Mouse (Mus musculus): ENCODE measurements at regions not wholly inside any gene's neighbourhood (a gene's known extent, or its start where the extent isn't known, plus 50 kb on each side); places are given as distances from the start of the nearest gene placed in this dataset.
"Not testable (repeated sequence)": the region's sequence is repeated elsewhere in the genome, so short reads cannot be mapped to it uniquely, and the experiment has no call there.

- not testable (repeated sequence) for H3K36me3 ChIP-seq (ENCODE audit: control insufficient read depth, insufficient read depth, low read length); H3K4me3 ChIP-seq (ENCODE audit: low read depth, low read length); ATAC-seq (ENCODE audit: low FRiP score); H3K4me2 ChIP-seq (replicated peaks; ENCODE audit: low read depth, low read length); H3K4me1 ChIP-seq (replicated peaks; ENCODE audit: control insufficient read depth, insufficient read depth, low read length); H3K27me3 ChIP-seq (ENCODE audit: control insufficient read depth, insufficient read depth, low read length); H3K27ac ChIP-seq (ENCODE audit: low read depth, low read length); DNase-seq (ENCODE audit: low spot score); H3K9me3 ChIP-seq (ENCODE audit: control insufficient read depth, low read length); H3K9ac ChIP-seq (ENCODE audit: low read depth, low read length)
- WGBS, result 64% methylated on average over 12 of the region's 12 CpGs
Measured at GRCm38 (mm10) chr3:18580911-18581626, 632.9 kb downstream of the Cypt12 start.

- Histone ChIP-seq H3K4me1 (replicated peaks; ENCODE audit: control insufficient read depth, insufficient read depth, low read length) (no peaks in the 10 kb centered on the region), H3K27ac (ENCODE audit: low read depth, low read length) (no peak overlapping the region), H3K4me2 (replicated peaks; ENCODE audit: low read depth, low read length) (no peak overlapping the region), H3K4me3 (ENCODE audit: low read depth, low read length) (no peak overlapping the region), H3K27me3 (ENCODE audit: control insufficient read depth, insufficient read depth, low read length) (no peaks in the 10 kb centered on the region), H3K9me3 (ENCODE audit: control insufficient read depth, low read length) (no peaks in the 10 kb centered on the region), H3K36me3 (ENCODE audit: control insufficient read depth, insufficient read depth, low read length) (no peaks in the 10 kb centered on the region), H3K9ac (ENCODE audit: low read depth, low read length) (no peak overlapping the region)
- ATAC-seq (ENCODE audit: low FRiP score), result no peak
- peak; percentile 6 for DNase-seq (ENCODE audit: low spot score)
- 12% methylated on average over 7 of the region's 7 CpGs for WGBS
Measured at GRCm38 (mm10) chr3:18620608-18621007, 672.4 kb downstream of the Cypt12 start.

- no peak overlapping the region for H3K4me3 ChIP-seq (ENCODE audit: low read depth, low read length)
- H3K9me3 ChIP-seq (ENCODE audit: control insufficient read depth, low read length), result no peaks in the 10 kb centered on the region
- no peak overlapping the region for H3K9ac ChIP-seq (ENCODE audit: low read depth, low read length)
- H3K4me1 ChIP-seq (replicated peaks; ENCODE audit: control insufficient read depth, insufficient read depth, low read length), result no peaks in the 10 kb centered on the region
- peak overlapping the region; percentile 43; the same call in 1 of the 2 replicates for H3K27ac ChIP-seq (ENCODE audit: low read depth, low read length)
- WGBS, result 1% methylated on average over 4 of the region's 4 CpGs
- no peak overlapping the region; the same call in 1 of the 2 replicates for H3K4me2 ChIP-seq (replicated peaks; ENCODE audit: low read depth, low read length)
- H3K36me3 ChIP-seq (ENCODE audit: control insufficient read depth, insufficient read depth, low read length), result no peaks in the 10 kb centered on the region
- peak; percentile 39 for ATAC-seq (ENCODE audit: low FRiP score)
- DNase-seq (ENCODE audit: low spot score), result peak; percentile 54
- H3K27me3 ChIP-seq (ENCODE audit: control insufficient read depth, insufficient read depth, low read length), result no peaks in the 10 kb centered on the region
Measured at GRCm38 (mm10) chr3:18623831-18624304, 675.7 kb downstream of the Cypt12 start.

- ATAC-seq (ENCODE audit: low FRiP score), result 0 out of 2 replicates have a peak, but pooled peaks have one; percentile 26
Measured at GRCm38 (mm10) chr3:18624381-18625145, 676.4 kb downstream of the Cypt12 start.

GRCm38 (mm10) chr3:18625395-18626328 is 677.5 kb downstream of the Cypt12 start:
- peak; percentile 78 for DNase-seq (ENCODE audit: low spot score)
- Histone ChIP-seq H3K4me2 (replicated peaks; ENCODE audit: low read depth, low read length) (peak overlapping the region; percentile 47), H3K4me3 (ENCODE audit: low read depth, low read length) (peak overlapping the region; percentile 22), H3K9me3 (ENCODE audit: control insufficient read depth, low read length) (no peaks in the 10 kb centered on the region), H3K9ac (ENCODE audit: low read depth, low read length) (peak overlapping the region; percentile 33), H3K27ac (ENCODE audit: low read depth, low read length) (peak overlapping the region; percentile 43), H3K4me1 (replicated peaks; ENCODE audit: control insufficient read depth, insufficient read depth, low read length) (no peaks in the 10 kb centered on the region), H3K27me3 (ENCODE audit: control insufficient read depth, insufficient read depth, low read length) (no peaks in the 10 kb centered on the region), H3K36me3 (ENCODE audit: control insufficient read depth, insufficient read depth, low read length) (no peaks in the 10 kb centered on the region)
- 1% methylated on average over 32 of the region's 32 CpGs for WGBS
- ATAC-seq (ENCODE audit: low FRiP score), result peak; percentile 86

More at GRCm38 (mm10) chr3:18624381-18625145, 676.4 kb downstream of the Cypt12 start:
- H3K36me3 ChIP-seq (ENCODE audit: control insufficient read depth, insufficient read depth, low read length), result no peaks in the 10 kb centered on the region
- H3K4me3 ChIP-seq (ENCODE audit: low read depth, low read length), result peak overlapping the region; percentile 22
- H3K27ac ChIP-seq (ENCODE audit: low read depth, low read length), result peak overlapping the region; percentile 43
- 4% methylated on average over 10 of the region's 10 CpGs for WGBS
- no peaks in the 10 kb centered on the region for H3K9me3 ChIP-seq (ENCODE audit: control insufficient read depth, low read length)
- peak overlapping the region; percentile 47 for H3K4me2 ChIP-seq (replicated peaks; ENCODE audit: low read depth, low read length)
- H3K9ac ChIP-seq (ENCODE audit: low read depth, low read length), result peak overlapping the region; percentile 33; the same call in 1 of the 2 replicates
- H3K27me3 ChIP-seq (ENCODE audit: control insufficient read depth, insufficient read depth, low read length), result no peaks in the 10 kb centered on the region
- DNase-seq (ENCODE audit: low spot score), result peak; percentile 53
- H3K4me1 ChIP-seq (replicated peaks; ENCODE audit: control insufficient read depth, insufficient read depth, low read length), result no peaks in the 10 kb centered on the region

- H3K4me3 ChIP-seq (ENCODE audit: low read depth, low read length), result no peak overlapping the region
- no peak overlapping the region for H3K4me2 ChIP-seq (replicated peaks; ENCODE audit: low read depth, low read length)
- peak; percentile 24 for DNase-seq (ENCODE audit: low spot score)
- no peaks in the 10 kb centered on the region for H3K36me3 ChIP-seq (ENCODE audit: control insufficient read depth, insufficient read depth, low read length)
- H3K27ac ChIP-seq (ENCODE audit: low read depth, low read length), result 0 out of 2 replicates have a peak overlapping the region, but pooled peaks have one; percentile 43
- 27% methylated on average over 6 of the region's 6 CpGs for WGBS
- H3K9ac ChIP-seq (ENCODE audit: low read depth, low read length), result no peak overlapping the region
- H3K4me1 ChIP-seq (replicated peaks; ENCODE audit: control insufficient read depth, insufficient read depth, low read length), result no peaks in the 10 kb centered on the region
- no peaks in the 10 kb centered on the region for H3K9me3 ChIP-seq (ENCODE audit: control insufficient read depth, low read length)
- ATAC-seq (ENCODE audit: low FRiP score), result peak; percentile 25
- H3K27me3 ChIP-seq (ENCODE audit: control insufficient read depth, insufficient read depth, low read length), result no peaks in the 10 kb centered on the region
Measured at GRCm38 (mm10) chr3:18626375-18626774, 678.2 kb downstream of the Cypt12 start.

GRCm38 (mm10) chr3:18626820-18627219 is 678.6 kb downstream of the Cypt12 start:
- no peaks in the 10 kb centered on the region for H3K36me3 ChIP-seq (ENCODE audit: control insufficient read depth, insufficient read depth, low read length)
- no peak overlapping the region for H3K27ac ChIP-seq (ENCODE audit: low read depth, low read length)
- H3K4me2 ChIP-seq (replicated peaks; ENCODE audit: low read depth, low read length), result no peak overlapping the region
- no peak overlapping the region for H3K9ac ChIP-seq (ENCODE audit: low read depth, low read length)
- peak; percentile 44; the same call in 1 of the 2 replicates for ATAC-seq (ENCODE audit: low FRiP score)
- H3K4me1 ChIP-seq (replicated peaks; ENCODE audit: control insufficient read depth, insufficient read depth, low read length), result no peaks in the 10 kb centered on the region
- H3K9me3 ChIP-seq (ENCODE audit: control insufficient read depth, low read length), result no peaks in the 10 kb centered on the region
- 42% methylated on average over 2 of the region's 2 CpGs for WGBS
- H3K27me3 ChIP-seq (ENCODE audit: control insufficient read depth, insufficient read depth, low read length), result no peaks in the 10 kb centered on the region
- H3K4me3 ChIP-seq (ENCODE audit: low read depth, low read length), result no peak overlapping the region
- DNase-seq (ENCODE audit: low spot score), result peak; percentile 35

- no peaks in the 10 kb centered on the region for H3K27me3 ChIP-seq (ENCODE audit: control insufficient read depth, insufficient read depth, low read length)
- WGBS, result 97% methylated on average over 2 of the region's 2 CpGs
- no peak overlapping the region for H3K4me3 ChIP-seq (ENCODE audit: low read depth, low read length)
- no peak for ATAC-seq (ENCODE audit: low FRiP score)
- no peak overlapping the region for H3K4me2 ChIP-seq (replicated peaks; ENCODE audit: low read depth, low read length)
- no peak for DNase-seq (ENCODE audit: low spot score)
- no peak overlapping the region for H3K27ac ChIP-seq (ENCODE audit: low read depth, low read length)
- no peaks in the 10 kb centered on the region for H3K9me3 ChIP-seq (ENCODE audit: control insufficient read depth, low read length)
- H3K36me3 ChIP-seq (ENCODE audit: control insufficient read depth, insufficient read depth, low read length), result no peaks in the 10 kb centered on the region
- H3K9ac ChIP-seq (ENCODE audit: low read depth, low read length), result no peak overlapping the region
- no peaks in the 10 kb centered on the region for H3K4me1 ChIP-seq (replicated peaks; ENCODE audit: control insufficient read depth, insufficient read depth, low read length)
Measured at GRCm38 (mm10) chr3:18629233-18629632, 681.0 kb downstream of the Cypt12 start.

Data from hindbrain, embryonic 11.5 days (tissue).